In the genomic region with DNA sequence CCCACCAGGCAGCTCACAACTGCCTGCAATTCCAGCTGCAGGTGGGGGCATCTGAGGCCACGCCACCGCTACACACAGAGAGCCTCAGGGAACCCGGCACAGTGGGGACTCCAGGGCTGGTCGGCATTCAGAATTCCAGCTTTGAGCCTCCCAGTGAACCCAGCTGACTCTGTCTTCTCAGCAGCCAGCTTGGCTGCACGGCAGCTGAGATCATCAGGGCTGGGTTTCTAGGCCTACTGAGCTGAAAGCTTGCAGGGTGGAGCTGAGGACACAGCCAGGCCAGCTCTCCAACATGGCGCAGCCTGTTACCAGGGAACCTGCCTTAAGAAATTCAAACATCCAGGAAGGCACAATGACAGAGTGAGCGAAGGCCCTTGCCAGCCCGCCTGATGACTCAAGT, we compare ENCODE assay signal across 10 mouse cellular contexts.
A peak's percentile ranks its signal among the peaks of the same experiment; 100 is the strongest.
DNase-seq lines count a peak whose midpoint lies in the region; ATAC-seq and TF ChIP-seq lines count a peak whose summit lies in the region.
"Had no signal": no experiment of that assay in that cellular context is flagged by ENCODE, and none has a peak within 500 bp of the region (broad histone marks: within the 10 kb centered on the region; RNA-seq: fewer than 3 reads in every experiment).

No protein-coding gene starts in this region.

- H3K27me3 ChIP-seq in neural tube, embryonic 14.5 days (ENCODE audit: control insufficient read depth, insufficient read depth, low read length) = no peaks in the 10 kb centered on the region
- no peaks in the 10 kb centered on the region for H3K27me3 ChIP-seq in stomach, postnatal 0 days (ENCODE audit: control insufficient read depth, insufficient read depth, low read length)

- ATAC-seq in neural tube, embryonic 14.5 days (ENCODE audit: low read depth) = no peak
- ATAC-seq in stomach, postnatal 0 days (ENCODE audit: low FRiP score, low TSS enrichment) = peak; percentile 65

- H3K4me2 ChIP-seq in neural tube, embryonic 14.5 days (ENCODE audit: low read depth, low read length) = no peak overlapping the region
- no peak overlapping the region for H3K4me2 ChIP-seq in stomach, postnatal 0 days (replicated peaks; ENCODE audit: low read depth)

- H3K9ac ChIP-seq in neural tube, embryonic 14.5 days (replicated peaks; ENCODE audit: low read depth, low read length) = no peak overlapping the region
- H3K9ac ChIP-seq in stomach, postnatal 0 days (ENCODE audit: low read length) = no peak overlapping the region

- H3K4me1 ChIP-seq in neural tube, embryonic 14.5 days (ENCODE audit: control insufficient read depth, insufficient read depth, low read length) = 0 out of 2 replicates have a peak, but pooled peaks cover 2% of the 10 kb centered on the region
- H3K4me1 ChIP-seq in stomach, postnatal 0 days (replicated peaks; ENCODE audit: control insufficient read depth, insufficient read depth) = no peaks in the 10 kb centered on the region

- intact Hi-C loops in heart, postnatal 36 days (cut with DNase I) = no loop called here

- peak; percentile 29 for DNase-seq in adrenal gland, adult 2 months
- DNase-seq in adrenal gland, postnatal 4 days (ENCODE audit: low spot score in 2 of 2) = no peak
- no peak for DNase-seq in neural tube, embryonic 10.5 days (ENCODE audit: extremely low spot score, low spot score)
- peak; percentile 53 to 61 for DNase-seq in heart, postnatal 36 days
- peak; percentile 62 for DNase-seq in stomach, postnatal 0 days (ENCODE audit: low spot score)
- DNase-seq in spleen, postnatal 14 days (ENCODE audit: low spot score in 2 of 2) = no peak
- no peak for DNase-seq in lung, adult 18-20 months

- H3K4me3 ChIP-seq in neural tube, embryonic 14.5 days (ENCODE audit: low read depth, low read length) = no peak overlapping the region
- H3K4me3 ChIP-seq in stomach, postnatal 0 days (ENCODE audit: low read depth, low read length) = no peak overlapping the region
- H3K4me3 ChIP-seq: erythroblast, embryonic 14.5 days; left cerebral cortex, adult 2 months had no signal

- H3K27ac ChIP-seq in neural tube, embryonic 14.5 days (ENCODE audit: low read depth, low read length) = peak overlapping the region; percentile 12; the same call in 1 of the 2 replicates
- no peak overlapping the region; the same call in 1 of the 2 replicates for H3K27ac ChIP-seq in stomach, postnatal 0 days (replicated peaks)
- H3K27ac ChIP-seq: left cerebral cortex, adult 2 months had no signal

- TF ChIP-seq CTCF in stomach, postnatal 0 days (IDR thresholded peaks at IDR 0.05; ENCODE audit: low read depth) = no peak

- TF ChIP-seq EP300 in stomach, postnatal 0 days (optimal IDR thresholded peaks at IDR 0.05) = no peak

- WGBS in neural tube, embryonic 14.5 days = 39% methylated on average over 8 of the region's 8 CpGs
- 46% methylated on average over 8 of the region's 8 CpGs for WGBS in stomach, postnatal 0 days

- no peaks in the 10 kb centered on the region for H3K36me3 ChIP-seq in neural tube, embryonic 14.5 days (ENCODE audit: control insufficient read depth, insufficient read depth, low read length)
- H3K36me3 ChIP-seq in stomach, postnatal 0 days (ENCODE audit: control insufficient read depth, insufficient read depth, low read length) = 0 out of 2 replicates have a peak, but pooled peaks cover 2% of the 10 kb centered on the region

- no peaks in the 10 kb centered on the region for H3K9me3 ChIP-seq in neural tube, embryonic 14.5 days (ENCODE audit: control insufficient read depth, low read length)
- H3K9me3 ChIP-seq in stomach, postnatal 0 days (ENCODE audit: control insufficient read depth, low read length) = no peaks in the 10 kb centered on the region

Comparison
In these comparisons a context has a peak if more than half of its experiments do, and no peak if none do; other contexts are left out.
1. DNase-seq: peak in adrenal gland, adult 2 months (single experiment), heart, postnatal 36 days (2 of 2) and stomach, postnatal 0 days (single experiment); none in adrenal gland, postnatal 4 days (0 of 2), neural tube, embryonic 10.5 days (single experiment), spleen, postnatal 14 days (0 of 2) and lung, adult 18-20 months (0 of 2).